Comparison of ENCODE assay signal across 14 mouse cellular contexts in the genomic region with DNA sequence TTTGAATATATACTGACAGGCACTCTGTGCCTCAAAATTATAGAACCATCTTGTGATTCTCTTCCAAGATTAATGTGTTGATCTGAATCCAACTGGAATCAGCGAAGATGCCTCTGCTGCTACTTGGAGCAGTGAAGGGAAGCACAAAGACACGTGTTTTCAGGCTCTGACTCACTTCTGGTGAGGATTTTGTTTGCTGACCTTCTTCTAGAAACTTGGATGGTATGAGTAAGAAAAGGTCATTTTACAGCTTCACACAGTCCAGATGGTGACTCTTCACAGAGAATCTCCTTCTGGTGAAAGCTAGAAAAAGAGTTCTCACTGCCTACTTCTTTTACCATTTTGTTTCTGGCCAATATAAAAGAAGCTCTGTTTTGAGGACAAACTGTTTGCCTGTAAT.
A peak's percentile ranks its signal among the peaks of the same experiment; 100 is the strongest.
DNase-seq lines count a peak whose midpoint lies in the region; TF ChIP-seq lines count a peak whose summit lies in the region.
"Had no signal": no experiment of that assay in that cellular context is flagged by ENCODE, and none has a peak within 500 bp of the region (broad histone marks: within the 10 kb centered on the region; RNA-seq: fewer than 3 reads in every experiment).

No protein-coding gene starts in this region.

- DNase-seq in adrenal gland, adult 2 months, result peak; percentile 64
- no peak for DNase-seq in adrenal gland, adult 18-20 months (ENCODE audit: low spot score in 2 of 2)
- DNase-seq in lung, postnatal 25 days (ENCODE audit: low spot score), result peak; percentile 2
- no peak for DNase-seq in lung, adult 2 months
- peak; percentile 22 to 46 for DNase-seq in layer of hippocampus, adult 2 months (ENCODE audit: low spot score in 2 of 2)
- DNase-seq in right cerebral cortex, postnatal 36 days (ENCODE audit: low spot score in 2 of 2), result peak; percentile 37 to 69
- no peak for DNase-seq in cerebellum, adult 8-10 months
- no peak for DNase-seq in kidney, postnatal 25 days
- DNase-seq: cerebellum, adult 9-10 months; heart, postnatal 36 days; thymus, adult 2 months had no signal

- peaks cover 2% of the 10 kb centered on the region; the same call in 1 of the 2 replicates for H3K4me1 ChIP-seq in lung, adult 2 months (ENCODE audit: control insufficient read depth, insufficient read depth, low read length)
- H3K4me1 ChIP-seq: forebrain, embryonic 13.5 days; liver, embryonic 15.5 days had no signal

- 0 out of 2 replicates have a peak overlapping the region, but pooled peaks have one; percentile 29 for H3K27ac ChIP-seq in layer of hippocampus, adult 2 months
- H3K27ac ChIP-seq: forebrain, embryonic 13.5 days; liver, embryonic 15.5 days had no signal

- TF ChIP-seq CTCF in lung, adult 2 months (IDR thresholded peaks at IDR 0.05; ENCODE audit: insufficient read depth, low read length), result no peak
- TF ChIP-seq CTCF in layer of hippocampus, adult 2 months (conservative IDR thresholded peaks at IDR 0.05), result no peak

- WGBS in lung, adult 2 months, result 31% methylated on average over 2 of the region's 2 CpGs

- no peak overlapping the region for H3K4me3 ChIP-seq in lung, adult 2 months (replicated peaks; ENCODE audit: extremely low read depth, low read depth, low read length)
- H3K4me3 ChIP-seq in layer of hippocampus, adult 2 months, result no peak overlapping the region
- H3K4me3 ChIP-seq: forebrain, embryonic 13.5 days; liver, embryonic 15.5 days; megakaryocyte, embryonic 14.5 days had no signal

- TF ChIP-seq POLR2A in lung, adult 2 months (IDR thresholded peaks at IDR 0.05; ENCODE audit: borderline replicate concordance, extremely low read depth, low read depth, low read length), result no peak

Comparison
In these comparisons a context has a peak if more than half of its experiments do, and no peak if none do; other contexts are left out.
1. DNase-seq: peak in adrenal gland, adult 2 months (single experiment), lung, postnatal 25 days (single experiment), layer of hippocampus, adult 2 months (2 of 2) and right cerebral cortex, postnatal 36 days (2 of 2); none in adrenal gland, adult 18-20 months (0 of 2), lung, adult 2 months (single experiment), cerebellum, adult 8-10 months (single experiment) and kidney, postnatal 25 days (0 of 2).